Mouse (Mus musculus): ENCODE measurements around the gene Letm1.

The Letm1 gene

GRCm38 (mm10) chr5:33706350-33706629, 76.3 kb downstream of the Letm1 start:
- DNase-seq (ENCODE audit: low read depth, low spot score): no peak

- no peak for DNase-seq (ENCODE audit: low read depth, low spot score)
Measured at GRCm38 (mm10) chr5:33705612-33706349, 76.8 kb downstream of the Letm1 start.

GRCm38 (mm10) chr5:33704945-33705611, 77.5 kb downstream of the Letm1 start:
- DNase-seq (ENCODE audit: low read depth, low spot score): no peak

- DNase-seq (ENCODE audit: low read depth, low spot score): no peak
Measured at GRCm38 (mm10) chr5:33703999-33704398, 78.6 kb downstream of the Letm1 start.

GRCm38 (mm10) chr5:33701832-33702231, 80.8 kb downstream of the Letm1 start:
- DNase-seq (ENCODE audit: low read depth, low spot score): no peak

GRCm38 (mm10) chr5:33700010-33700409, 82.6 kb downstream of the Letm1 start:
- DNase-seq (ENCODE audit: low read depth, low spot score): no peak

- DNase-seq (ENCODE audit: low read depth, low spot score): no peak
Measured at GRCm38 (mm10) chr5:33698669-33699068, 83.9 kb downstream of the Letm1 start.

- no peak for DNase-seq (ENCODE audit: low read depth, low spot score)
Measured at GRCm38 (mm10) chr5:33697947-33698512, 84.6 kb downstream of the Letm1 start.

- DNase-seq (ENCODE audit: low read depth, low spot score): no peak
Measured at GRCm38 (mm10) chr5:33697534-33697933, 85.1 kb downstream of the Letm1 start.

GRCm38 (mm10) chr5:33696430-33696829, 86.2 kb downstream of the Letm1 start:
- no peak for DNase-seq (ENCODE audit: low read depth, low spot score)

- no peak for DNase-seq (ENCODE audit: low read depth, low spot score)
Measured at GRCm38 (mm10) chr5:33695718-33696121, 86.9 kb downstream of the Letm1 start.

- peak; percentile 67 for DNase-seq (ENCODE audit: low read depth, low spot score)
Measured at GRCm38 (mm10) chr5:33694848-33695717, 87.5 kb downstream of the Letm1 start.

- DNase-seq (ENCODE audit: low read depth, low spot score): no peak
Measured at GRCm38 (mm10) chr5:33694461-33694847, 88.2 kb downstream of the Letm1 start.

GRCm38 (mm10) chr5:33692393-33692792, 90.2 kb downstream of the Letm1 start:
- no peak for DNase-seq (ENCODE audit: low read depth, low spot score)

GRCm38 (mm10) chr5:33689852-33690645, 92.6 kb downstream of the Letm1 start:
- DNase-seq (ENCODE audit: low read depth, low spot score): no peak
